Mouse (Mus musculus): ENCODE measurements around the gene L1td1. TPM values are rescaled to one million over a fixed set of nuclear protein-coding genes. Genes with fewer than 3 reads are reported as not detected.
"Not testable (repeated sequence)": the region's sequence is repeated elsewhere in the genome, so short reads cannot be mapped to it uniquely, and the experiment has no call there.

L1td1 gene
- polyA plus RNA-seq, 1 experiment from 2014 or later = not detected

DNA sequence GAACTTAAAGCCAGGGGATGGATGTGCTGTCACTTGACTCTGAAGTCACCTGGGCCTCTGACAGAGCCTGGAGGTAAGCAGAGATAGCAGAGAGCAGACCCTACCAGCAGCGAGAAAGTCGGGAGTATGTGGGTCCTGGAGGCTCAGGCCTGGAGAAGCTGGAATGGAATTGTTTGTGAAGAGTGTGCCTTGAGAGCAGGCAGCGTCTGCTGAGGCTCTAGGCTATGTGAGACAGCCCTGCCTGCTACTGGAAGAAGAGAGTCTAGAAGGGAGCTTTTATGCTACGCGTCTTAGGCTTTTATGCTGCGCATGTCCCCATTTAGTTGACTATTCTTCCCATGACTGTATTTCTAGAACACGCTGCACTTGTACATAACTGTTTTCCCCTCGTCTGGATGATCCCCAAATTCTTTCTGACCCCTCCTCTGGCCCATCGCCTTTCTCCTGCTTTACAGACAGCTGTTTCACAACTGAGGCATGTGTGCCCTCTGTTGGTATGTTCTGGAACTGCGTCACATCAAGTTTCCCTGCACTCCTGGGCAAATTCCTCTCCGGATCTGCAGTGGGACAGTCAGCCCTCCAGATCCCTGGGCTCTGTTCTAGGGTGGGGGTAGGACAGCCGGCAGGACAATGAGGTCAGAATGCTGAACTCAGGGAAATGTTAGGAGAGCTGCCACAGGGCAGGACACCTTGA, 24.2 kb upstream of the L1td1 start:
- no peaks in the 10 kb centered on the region for H3K27me3 ChIP-seq
- ATAC-seq (no peak), DNase-seq (ENCODE audit: low read depth, low spot score) (no peak)
- CTCF ChIA-PET = interaction anchor here (0.6 to 2.4 kb wide), 13 partner anchors 11 to 258 kb away, joined by 3 to 13 read pairs (median 3); no protein-coding TSS in a partner anchor
- peak; percentile 57 for TF ChIP-seq CTCF (IDR thresholded peaks at IDR 0.05)
- in situ Hi-C loops (cut with MboI; ENCODE audit: low pct_unique_long_range_greater_than_20kb) = loop anchor here (5.0 to 10.0 kb wide), 2 partner anchors 210 to 338 kb away; no protein-coding TSS in a partner anchor
- POLR2A ChIA-PET = interaction anchor here (1.2 to 1.4 kb wide), 2 partner anchors 157 to 191 kb away, joined by 3 to 5 read pairs; no protein-coding TSS in a partner anchor

DNA sequence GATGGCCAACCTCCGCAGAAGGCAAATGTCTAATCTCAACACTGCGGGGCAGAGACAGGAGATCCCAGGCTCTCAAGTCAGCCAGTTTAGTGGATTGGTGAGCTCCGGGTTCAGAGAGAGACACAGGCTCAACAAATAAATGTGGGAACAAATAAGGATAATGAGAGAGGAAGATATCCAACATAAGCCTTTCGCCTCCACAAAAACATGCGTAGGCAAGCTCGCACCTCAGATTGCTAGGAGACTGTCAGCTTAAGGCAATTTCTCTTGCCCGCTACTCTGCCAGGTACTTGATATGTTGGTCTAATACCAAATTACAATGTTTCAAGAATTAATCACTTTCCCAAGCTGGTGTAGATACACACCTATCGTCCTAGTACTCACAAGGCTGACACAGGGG, 15.6 kb upstream of the L1td1 start:
- ChIA-PET POLR2A (no interaction called here), CTCF (no interaction called here)
- DNase-seq (ENCODE audit: low read depth, low spot score) (no peak), ATAC-seq (no peak)
- TF ChIP-seq CTCF (IDR thresholded peaks at IDR 0.05) = no peak
- in situ Hi-C loops (cut with MboI; ENCODE audit: low pct_unique_long_range_greater_than_20kb) = no loop called here
- no peaks in the 10 kb centered on the region for H3K27me3 ChIP-seq

DNA sequence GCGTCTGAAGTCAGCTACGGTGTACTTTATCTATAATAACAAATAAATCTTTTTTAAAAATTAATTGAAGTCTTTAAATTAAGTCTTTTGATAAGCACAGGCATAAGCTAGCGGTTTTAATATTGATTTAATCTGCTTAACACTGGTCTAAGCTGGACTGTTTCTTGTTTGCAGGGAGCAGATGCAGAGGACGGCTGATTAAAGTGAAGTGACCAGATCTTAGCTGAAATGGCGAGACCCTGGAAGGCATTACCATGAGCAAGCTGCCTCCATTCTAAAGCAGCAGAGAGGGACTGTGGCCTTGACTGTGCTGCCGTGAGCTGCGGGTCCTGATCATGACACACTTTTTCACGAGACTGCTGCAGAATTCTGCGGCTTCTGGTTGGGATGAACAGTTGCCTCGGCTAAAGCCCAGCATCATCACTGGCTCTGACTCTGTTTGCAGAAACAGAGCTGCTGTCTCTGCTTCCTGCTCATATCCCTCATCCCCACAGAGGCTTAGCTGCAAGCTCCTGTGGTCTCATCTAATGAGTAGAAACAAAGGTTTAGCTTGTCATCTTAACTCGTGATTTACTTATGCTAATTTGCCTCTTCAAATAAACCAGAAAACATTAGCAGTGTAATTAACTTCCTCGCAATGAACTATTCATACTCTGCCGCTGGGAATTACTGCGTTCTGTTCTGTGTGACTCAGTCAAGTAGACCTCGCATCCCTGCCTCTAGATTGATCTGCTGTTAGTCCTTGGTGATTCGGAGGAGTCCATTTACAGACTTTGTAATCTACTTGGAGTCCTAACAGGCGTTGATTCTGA, 8.6 kb upstream of the L1td1 start:
- no peak for ATAC-seq
- ChIA-PET POLR2A (no interaction called here), CTCF (interaction anchor here (1.8 kb wide), 1 partner anchor 22 kb away, joined by 5 read pairs; no protein-coding TSS in a partner anchor)
- no peaks in the 10 kb centered on the region for H3K27me3 ChIP-seq
- no peak for TF ChIP-seq CTCF (IDR thresholded peaks at IDR 0.05)
- in situ Hi-C loops (cut with MboI; ENCODE audit: low pct_unique_long_range_greater_than_20kb) = no loop called here
- DNase-seq (ENCODE audit: low read depth, low spot score) = no peak

DNA sequence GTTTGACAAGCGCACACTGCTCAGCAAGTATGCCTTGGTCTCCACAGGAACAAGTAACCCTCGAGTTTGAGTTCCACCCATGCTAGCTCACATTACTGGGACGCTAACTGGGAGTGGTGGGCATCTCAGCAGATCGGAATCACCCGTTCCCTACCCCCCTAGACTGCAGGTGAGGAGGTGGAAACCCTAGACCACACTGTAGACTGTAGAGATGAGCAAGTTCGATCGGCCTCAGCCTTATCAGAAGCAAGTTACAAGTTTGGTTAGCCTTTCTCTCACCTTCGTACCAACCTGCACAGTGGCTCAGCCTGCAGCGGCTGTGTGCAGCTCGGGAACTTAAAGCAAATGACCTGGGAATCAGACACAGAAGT, 8.0 kb upstream of the L1td1 start:
- TF ChIP-seq CTCF (IDR thresholded peaks at IDR 0.05) = no peak
- no peak for ATAC-seq
- in situ Hi-C loops (cut with MboI; ENCODE audit: low pct_unique_long_range_greater_than_20kb) = no loop called here

DNA sequence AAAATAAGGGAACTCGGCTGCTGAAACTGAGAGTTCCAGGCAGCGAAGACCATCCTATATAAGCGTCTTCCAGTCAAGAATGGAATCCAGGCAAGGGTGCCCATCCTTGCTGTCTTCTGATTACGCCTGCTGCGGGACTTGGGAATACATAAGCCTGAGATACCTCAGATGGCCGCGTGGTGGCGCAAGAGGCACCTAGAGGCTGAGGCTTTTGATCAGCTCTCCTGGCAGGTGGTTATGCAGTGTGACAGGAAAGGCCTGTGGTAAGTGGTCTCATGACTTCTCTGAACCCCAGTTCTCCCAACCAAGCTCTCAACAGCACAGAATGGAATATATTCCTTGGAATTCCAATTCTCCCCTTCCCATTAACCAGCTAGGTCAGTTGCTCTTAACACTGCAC, 4.1 kb upstream of the L1td1 start:
- peak; percentile 39 for ATAC-seq
- no peak for DNase-seq (ENCODE audit: low read depth, low spot score)
- in situ Hi-C loops (cut with MboI; ENCODE audit: low pct_unique_long_range_greater_than_20kb) = no loop called here
- CTCF ChIA-PET = interaction anchor here (1.3 kb wide), 1 partner anchor 11 kb away, joined by 4 read pairs; no protein-coding TSS in a partner anchor
- POLR2A ChIA-PET = no interaction called here
- TF ChIP-seq CTCF (IDR thresholded peaks at IDR 0.05) = peak; percentile 66
- H3K27me3 ChIP-seq = no peaks in the 10 kb centered on the region

More for the DNA sequence above, 8.0 kb upstream of the L1td1 start:
- DNase-seq (ENCODE audit: low read depth, low spot score) = no peak
- H3K27me3 ChIP-seq = no peaks in the 10 kb centered on the region
- CTCF ChIA-PET = interaction anchor here (1.2 to 1.8 kb wide), 2 partner anchors 12 to 21 kb away, joined by 3 to 5 read pairs; no protein-coding TSS in a partner anchor
- POLR2A ChIA-PET = no interaction called here

DNA sequence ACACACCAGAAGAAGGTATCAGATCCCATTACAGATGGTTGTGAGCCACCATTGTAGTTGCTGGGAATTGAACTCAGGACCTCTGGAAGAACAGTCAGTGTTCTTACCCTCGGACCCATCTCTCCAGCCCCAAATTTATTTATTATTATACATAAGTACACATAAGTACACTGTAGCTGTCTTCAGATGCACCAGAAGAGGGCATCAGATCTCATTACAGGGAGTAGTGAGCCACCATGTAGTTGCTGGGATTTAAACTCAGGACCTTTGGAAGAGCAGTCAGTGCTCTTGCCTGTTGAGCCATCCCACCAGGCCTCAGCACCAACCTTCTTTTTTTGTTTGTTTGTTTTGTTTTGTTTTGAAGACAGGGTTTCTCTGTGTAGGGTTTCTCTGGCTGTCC, 1.9 kb upstream of the L1td1 start:
- ATAC-seq; DNase-seq (ENCODE audit: low read depth, low spot score); H3K27me3 ChIP-seq; POLR2A ChIA-PET: not testable (repeated sequence)
- in situ Hi-C loops (cut with MboI; ENCODE audit: low pct_unique_long_range_greater_than_20kb) = loop anchor here (25.0 kb wide), 1 partner anchor 463 kb away; the partner anchor contains the start of gene Atg4c
- CTCF ChIA-PET = interaction anchor here (1.3 kb wide), 1 partner anchor 15 kb away, joined by 3 read pairs; no protein-coding TSS in a partner anchor

DNA sequence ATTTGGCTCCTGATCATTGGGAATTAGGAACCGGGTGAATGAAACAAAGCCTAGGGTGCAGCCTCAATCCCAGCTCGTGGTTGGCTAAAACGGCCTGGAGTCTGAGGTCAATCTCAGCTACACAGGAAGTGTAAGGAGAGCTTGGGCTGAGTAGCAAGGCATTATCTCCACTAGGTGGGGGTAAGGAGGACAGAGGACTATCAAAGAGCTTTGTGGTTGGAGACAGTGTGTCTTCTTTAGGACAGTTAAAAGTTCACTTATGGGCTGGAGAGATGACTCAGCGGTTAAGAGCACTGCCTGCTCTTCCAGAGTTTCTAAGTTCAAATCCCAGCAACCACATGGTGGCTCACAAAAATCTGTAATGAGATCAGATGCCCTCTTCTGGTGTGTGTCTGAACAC, 1.1 kb upstream of the L1td1 start:
- no peak for TF ChIP-seq CTCF (IDR thresholded peaks at IDR 0.05)
- no peaks in the 10 kb centered on the region for H3K27me3 ChIP-seq
- no peak for DNase-seq (ENCODE audit: low read depth, low spot score)
- ChIA-PET CTCF (interaction anchor here (1.3 kb wide), 1 partner anchor 14 kb away, joined by 3 read pairs; no protein-coding TSS in a partner anchor), POLR2A (no interaction called here)
- ATAC-seq = no peak
- in situ Hi-C loops (cut with MboI; ENCODE audit: low pct_unique_long_range_greater_than_20kb) = loop anchor here (25.0 kb wide), 1 partner anchor 462 kb away; the partner anchor contains the start of gene Atg4c

DNA sequence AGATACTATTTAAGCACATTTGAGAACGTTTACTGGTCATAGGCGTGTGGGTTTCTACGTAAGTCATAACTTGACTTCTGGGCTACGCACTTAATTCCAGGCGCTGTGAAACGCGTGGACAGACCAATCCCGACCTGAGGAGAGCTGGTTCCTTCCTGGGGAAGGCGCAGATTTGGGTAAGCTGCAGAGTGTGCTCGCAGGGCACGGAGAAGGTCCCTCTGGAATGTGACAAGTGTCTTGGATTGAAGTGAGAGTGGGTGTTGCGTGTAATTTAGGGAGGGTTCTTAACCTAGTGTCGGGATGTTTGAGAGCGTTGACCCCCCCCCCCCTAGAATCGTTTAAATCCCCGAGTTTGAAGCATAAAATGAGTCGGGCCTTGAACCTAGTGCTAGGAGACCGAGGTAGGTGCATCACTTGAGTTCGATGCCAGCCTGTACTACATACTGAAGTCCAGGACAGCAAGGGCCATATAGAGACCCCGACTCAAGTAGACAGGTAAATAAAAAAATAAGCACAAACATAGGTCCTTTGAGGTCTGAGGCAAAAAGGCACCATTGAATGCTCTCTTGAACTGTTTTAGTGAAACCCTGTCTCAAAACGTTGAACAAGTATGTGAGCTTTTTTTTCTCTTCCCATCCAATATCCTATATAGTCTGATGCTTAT, 893 bp downstream of the L1td1 start:
- in situ Hi-C loops (cut with MboI; ENCODE audit: low pct_unique_long_range_greater_than_20kb) = loop anchor here (25.0 kb wide), 1 partner anchor 460 kb away; the partner anchor contains the start of gene Atg4c
- ATAC-seq (no peak), DNase-seq (ENCODE audit: low read depth, low spot score) (no peak)
- no peaks in the 10 kb centered on the region for H3K27me3 ChIP-seq
- TF ChIP-seq CTCF (IDR thresholded peaks at IDR 0.05) = no peak
- ChIA-PET CTCF (no interaction called here), POLR2A (no interaction called here)

DNA sequence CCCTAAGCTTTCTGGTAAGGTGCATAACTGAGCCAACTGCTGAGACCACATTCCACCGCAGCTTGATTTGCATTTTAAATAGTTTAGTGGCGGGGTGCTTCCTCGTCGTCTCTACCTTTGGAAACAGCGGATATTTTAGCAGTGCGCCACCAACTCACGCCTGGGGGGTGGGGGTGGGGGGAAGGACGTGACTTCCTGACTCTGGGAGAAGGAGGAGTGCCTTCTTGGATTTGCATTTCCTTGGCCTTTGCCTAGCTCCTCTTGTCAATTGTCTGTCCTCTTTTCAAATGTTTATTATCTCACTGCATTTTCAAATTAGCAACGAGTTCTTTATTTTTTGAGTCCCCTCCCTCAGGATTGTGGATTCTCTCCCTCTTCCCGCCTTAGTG, 1.4 kb downstream of the L1td1 start:
- DNase-seq (ENCODE audit: low read depth, low spot score) (no peak), ATAC-seq (no peak)
- no peaks in the 10 kb centered on the region for H3K27me3 ChIP-seq
- ChIA-PET CTCF (no interaction called here), POLR2A (no interaction called here)
- no peak for TF ChIP-seq CTCF (IDR thresholded peaks at IDR 0.05)
- in situ Hi-C loops (cut with MboI; ENCODE audit: low pct_unique_long_range_greater_than_20kb) = loop anchor here (25.0 kb wide), 1 partner anchor 459 kb away; the partner anchor contains the start of gene Atg4c

DNA sequence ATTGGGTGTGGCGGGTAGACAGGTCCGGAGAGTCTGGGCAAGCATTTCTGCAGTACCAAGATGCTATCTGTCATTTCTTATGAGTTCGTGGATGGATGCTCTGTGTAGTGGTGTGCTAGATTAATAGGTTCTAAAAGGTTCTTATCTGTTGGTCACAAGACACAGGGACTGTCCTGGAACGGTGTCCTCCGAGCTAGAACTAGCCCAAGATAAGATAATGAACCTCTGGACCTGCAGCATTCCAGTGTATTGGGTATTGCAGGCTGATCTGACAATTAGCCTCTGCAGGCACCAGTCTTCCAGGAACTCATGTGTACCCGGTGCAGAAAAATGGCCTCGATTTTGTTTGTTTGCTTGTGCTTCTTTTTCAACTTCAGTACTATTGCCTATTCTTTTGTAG, 2.2 kb downstream of the L1td1 start:
- CTCF ChIA-PET = no interaction called here
- POLR2A ChIA-PET = no interaction called here
- no peaks in the 10 kb centered on the region for H3K27me3 ChIP-seq
- no peak for DNase-seq (ENCODE audit: low read depth, low spot score)
- ATAC-seq = no peak
- no peak for TF ChIP-seq CTCF (IDR thresholded peaks at IDR 0.05)
- in situ Hi-C loops (cut with MboI; ENCODE audit: low pct_unique_long_range_greater_than_20kb) = loop anchor here (25.0 kb wide), 1 partner anchor 459 kb away; the partner anchor contains the start of gene Atg4c

Measured in Patski (cell line).